Mouse (Mus musculus): ENCODE data around the gene Xdh.

Xdh gene

GRCm38 (mm10) chr17:73942268-73942962, 7.6 kb downstream of the Xdh start:
- no peak for DNase-seq (ENCODE audit: low spot score in 2 of 2)

GRCm38 (mm10) chr17:73941816-73942215, 8.2 kb downstream of the Xdh start:
- DNase-seq (ENCODE audit: low spot score in 2 of 2) = no peak

GRCm38 (mm10) chr17:73937073-73937472, 12.9 kb downstream of the Xdh start:
- no peak for DNase-seq (ENCODE audit: low spot score in 2 of 2)

GRCm38 (mm10) chr17:73935163-73935562, 14.8 kb downstream of the Xdh start:
- no peak for DNase-seq (ENCODE audit: low spot score in 2 of 2)

- peak in 1 of 2 experiments; percentile 30 for DNase-seq (ENCODE audit: low spot score in 2 of 2)
These were observed 15.7 kb downstream of the Xdh start for GRCm38 (mm10) chr17:73934281-73934680.

GRCm38 (mm10) chr17:73933616-73934015, 16.4 kb downstream of the Xdh start:
- no peak for DNase-seq (ENCODE audit: low spot score in 2 of 2)

- DNase-seq (ENCODE audit: low spot score in 2 of 2) = no peak
These were observed 17.4 kb downstream of the Xdh start for GRCm38 (mm10) chr17:73932497-73933059.

GRCm38 (mm10) chr17:73919520-73919919, 30.5 kb downstream of the Xdh start:
- DNase-seq (ENCODE audit: low spot score in 2 of 2) = no peak

GRCm38 (mm10) chr17:73918944-73919381, 31.0 kb downstream of the Xdh start:
- no peak for DNase-seq (ENCODE audit: low spot score in 2 of 2)

GRCm38 (mm10) chr17:73918138-73918537, 31.9 kb downstream of the Xdh start:
- no peak for DNase-seq (ENCODE audit: low spot score in 2 of 2)

GRCm38 (mm10) chr17:73917713-73918112, 32.3 kb downstream of the Xdh start:
- no peak for DNase-seq (ENCODE audit: low spot score in 2 of 2)

GRCm38 (mm10) chr17:73914730-73915129, 35.3 kb downstream of the Xdh start:
- no peak for DNase-seq (ENCODE audit: low spot score in 2 of 2)

GRCm38 (mm10) chr17:73906076-73906475, 43.9 kb downstream of the Xdh start:
- DNase-seq (ENCODE audit: low spot score in 2 of 2) = no peak

- DNase-seq (ENCODE audit: low spot score in 2 of 2) = no peak
These were observed 44.8 kb downstream of the Xdh start for GRCm38 (mm10) chr17:73905043-73905750.

GRCm38 (mm10) chr17:73903121-73903520, 46.9 kb downstream of the Xdh start:
- DNase-seq (ENCODE audit: low spot score in 2 of 2) = no peak

GRCm38 (mm10) chr17:73902234-73902636, 47.8 kb downstream of the Xdh start:
- DNase-seq (ENCODE audit: low spot score in 2 of 2) = no peak

- no peak for DNase-seq (ENCODE audit: low spot score in 2 of 2)
These were observed 55.6 kb downstream of the Xdh start for GRCm38 (mm10) chr17:73894399-73894798.

- DNase-seq (ENCODE audit: low spot score in 2 of 2) = no peak
These were observed 56.2 kb downstream of the Xdh start for GRCm38 (mm10) chr17:73893822-73894221.

- DNase-seq (ENCODE audit: low spot score in 2 of 2) = no peak
These were observed 56.8 kb downstream of the Xdh start for GRCm38 (mm10) chr17:73893207-73893606.

GRCm38 (mm10) chr17:73891590-73891989, 58.4 kb downstream of the Xdh start:
- no peak for DNase-seq (ENCODE audit: low spot score in 2 of 2)

- DNase-seq (ENCODE audit: low spot score in 2 of 2) = no peak
These were observed 63.8 kb downstream of the Xdh start for GRCm38 (mm10) chr17:73886071-73886785.

- DNase-seq (ENCODE audit: low spot score in 2 of 2) = no peak
These were observed 66.7 kb downstream of the Xdh start for GRCm38 (mm10) chr17:73883332-73883731.
